Mouse (Mus musculus): ENCODE results near the gene Vamp4. TPM values are rescaled to one million over a fixed set of nuclear protein-coding genes. Genes with fewer than 3 reads are reported as not detected.

The Vamp4 gene
- polyA plus RNA-seq, 1 experiment from 2014 or later: 46.3 TPM

DNA sequence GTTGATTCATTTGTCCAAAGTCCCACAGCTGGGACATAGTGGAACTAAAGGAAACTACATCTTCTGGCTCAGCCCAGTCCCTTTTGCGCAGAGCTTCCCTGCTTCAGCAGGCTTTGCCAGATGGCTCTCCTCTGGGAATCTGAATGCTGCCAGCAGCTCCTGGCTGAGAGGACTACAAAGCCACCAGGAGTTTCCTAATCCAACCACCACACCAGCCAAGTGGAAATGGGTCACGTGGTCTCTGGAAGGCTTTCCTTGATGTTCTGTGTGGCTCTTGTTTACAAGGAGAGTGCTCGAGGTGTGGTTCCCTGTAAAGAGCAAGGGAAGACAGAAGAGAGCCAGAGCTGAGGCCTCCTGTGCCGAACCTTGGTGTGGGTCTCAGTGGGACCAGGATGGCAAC, 73.4 kb downstream of the Vamp4 start:
- ChIA-PET POLR2A (no interaction called here), CTCF (no interaction called here)
- ATAC-seq: no peak
- H3K27me3 ChIP-seq: peaks cover 21% of the 10 kb centered on the region
- in situ Hi-C loops (cut with MboI; ENCODE audit: low pct_unique_long_range_greater_than_20kb): no loop called here
- TF ChIP-seq CTCF (IDR thresholded peaks at IDR 0.05): no peak
- DNase-seq (ENCODE audit: low read depth, low spot score): no peak

GRCm38 (mm10) chr1:162646083-162646686, 75.9 kb downstream of the Vamp4 start:
- ATAC-seq (no peak), DNase-seq (ENCODE audit: low read depth, low spot score) (no peak)
- no peak for TF ChIP-seq CTCF (IDR thresholded peaks at IDR 0.05)
- peaks cover 20% of the 10 kb centered on the region for H3K27me3 ChIP-seq
- in situ Hi-C loops (cut with MboI; ENCODE audit: low pct_unique_long_range_greater_than_20kb): no loop called here
- POLR2A ChIA-PET: no interaction called here
- CTCF ChIA-PET: no interaction called here

DNA sequence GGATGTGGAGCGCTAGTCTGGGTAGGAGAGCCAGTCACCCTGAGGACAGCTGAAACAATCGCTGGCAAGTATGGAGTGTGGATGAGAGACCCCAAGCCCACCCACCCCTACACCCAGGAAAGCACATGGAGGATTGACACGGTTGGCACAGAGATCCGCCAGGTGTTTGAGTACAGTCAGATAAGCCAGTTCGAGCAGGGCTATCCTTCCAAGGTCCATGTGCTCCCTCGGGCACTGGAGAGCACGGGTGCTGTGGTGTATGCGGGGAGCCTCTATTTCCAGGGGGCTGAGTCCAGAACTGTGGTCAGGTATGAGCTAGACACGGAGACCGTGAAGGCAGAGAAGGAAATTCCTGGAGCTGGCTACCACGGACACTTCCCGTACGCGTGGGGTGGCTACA, 78.1 kb downstream of the Vamp4 start:
- no peak for DNase-seq (ENCODE audit: low read depth, low spot score)
- in situ Hi-C loops (cut with MboI; ENCODE audit: low pct_unique_long_range_greater_than_20kb): no loop called here

More for the DNA sequence above, 78.1 kb downstream of the Vamp4 start:
- peaks cover 23% of the 10 kb centered on the region for H3K27me3 ChIP-seq
- CTCF ChIA-PET: no interaction called here
- no peak for TF ChIP-seq CTCF (IDR thresholded peaks at IDR 0.05)
- no peak for ATAC-seq
- POLR2A ChIA-PET: no interaction called here

Other genes with a start within 250 kb of the Vamp4 start
- 35.6 TPM for gene Dnm3, start 92.5 kb upstream of the Vamp4 start, polyA plus RNA-seq (2021)
- 12.0 TPM for gene Mettl13, start 22.0 kb upstream of the Vamp4 start, polyA plus RNA-seq (2021)
- not detected for gene Myoc, start 68.6 kb downstream of the Vamp4 start, polyA plus RNA-seq (2021)
- not detected for gene Myocos, start 87.7 kb downstream of the Vamp4 start, polyA plus RNA-seq (2021)
- gene Prrc2c, start 170.0 kb downstream of the Vamp4 start, polyA plus RNA-seq (2021): 78.5 TPM
- gene Fmo4, start 243.5 kb downstream of the Vamp4 start, polyA plus RNA-seq (2021): 0.14 TPM

All from Patski (cell line).